In the genomic region with DNA sequence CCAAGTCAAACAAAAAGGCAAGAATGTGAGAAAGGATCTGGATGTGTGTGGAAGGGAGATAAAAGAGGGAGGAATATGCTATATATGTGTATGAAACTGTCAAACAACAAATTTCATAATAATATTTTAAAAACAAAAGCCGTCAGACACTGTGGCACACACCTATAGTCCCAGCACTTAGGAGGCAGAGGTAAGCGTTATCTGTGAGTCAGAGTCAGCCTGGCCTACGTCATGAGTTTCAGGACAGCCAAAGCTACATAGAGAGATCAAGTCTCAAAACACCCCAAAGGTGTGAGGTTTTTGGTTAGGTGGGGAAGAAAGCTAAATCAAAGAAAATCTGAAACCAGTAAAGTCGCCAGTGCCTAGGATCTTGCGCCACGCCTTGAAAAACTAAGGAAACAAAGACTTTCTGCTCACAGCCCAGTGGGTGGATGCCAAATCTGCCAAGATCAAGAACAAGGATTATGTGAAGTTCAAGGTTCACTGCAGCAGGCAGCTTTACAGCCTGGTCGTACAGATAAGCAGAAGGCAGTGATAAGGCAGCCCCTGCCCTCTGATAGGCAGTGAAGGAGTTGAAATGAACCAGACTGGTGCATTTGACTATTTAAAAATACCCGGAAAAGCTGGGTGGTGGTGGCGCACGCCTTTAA, we compare ENCODE assay signal across 10 mouse cellular contexts. TPM values are rescaled to one million over a fixed set of nuclear protein-coding genes. Genes with fewer than 3 reads are reported as not detected.
DNase-seq lines count a peak whose midpoint lies in the region; ATAC-seq and TF ChIP-seq lines count a peak whose summit lies in the region.
"Had no signal": no experiment of that assay in that cellular context is flagged by ENCODE, and none has a peak within 500 bp of the region (broad histone marks: within the 10 kb centered on the region; RNA-seq: fewer than 3 reads in every experiment).

No protein-coding gene starts in this region.

- H3K27ac ChIP-seq in intestine, embryonic 14.5 days (ENCODE audit: low read depth) = peak overlapping the region; percentile 57
- H3K27ac ChIP-seq in liver, postnatal 0 days (ENCODE audit: low read depth) = no peak overlapping the region

- DNase-seq in G1E (ENCODE audit: low spot score) (peak; percentile 45), ZHBTc4 (ENCODE audit: low read depth, low spot score) (peak; percentile 24)
- peak; percentile 59 for DNase-seq in intestine, embryonic 14.5 days (ENCODE audit: low spot score)
- DNase-seq in liver, postnatal 0 days = peak; percentile 28
- DNase-seq in B cell, adult 2 months = no peak
- DNase-seq in urinary bladder, adult 2 months (ENCODE audit: low spot score) = no peak
- DNase-seq in layer of hippocampus, postnatal 36 days = no peak
- DNase-seq: kidney, postnatal 10 days; retina, postnatal 1 day had no signal

- TF ChIP-seq EP300 in liver, postnatal 0 days (IDR thresholded peaks at IDR 0.05; ENCODE audit: low read depth) = peak; percentile 84

- H3K4me1 ChIP-seq in G1E (ENCODE audit: insufficient read depth, low read depth, low read length) = peaks cover 18% of the 10 kb centered on the region
- H3K4me1 ChIP-seq in intestine, embryonic 14.5 days (replicated peaks; ENCODE audit: control insufficient read depth, insufficient read depth, low read length) = no peaks in the 10 kb centered on the region
- no peaks in the 10 kb centered on the region for H3K4me1 ChIP-seq in liver, postnatal 0 days (ENCODE audit: insufficient read depth)

- no peak overlapping the region for H3K4me3 ChIP-seq in G1E (ENCODE audit: low read depth, low read length)
- H3K4me3 ChIP-seq in intestine, embryonic 14.5 days (ENCODE audit: low read depth, low read length) = no peak overlapping the region
- H3K4me3 ChIP-seq in liver, postnatal 0 days (ENCODE audit: low read depth, low read length) = no peak overlapping the region
- H3K4me3 ChIP-seq: erythroblast, embryonic 14.5 days had no signal

- no peak overlapping the region for H3K4me2 ChIP-seq in intestine, embryonic 14.5 days (ENCODE audit: low read length)
- no peak overlapping the region for H3K4me2 ChIP-seq in liver, postnatal 0 days (ENCODE audit: low read depth, low read length)

- no peaks in the 10 kb centered on the region for H3K9me3 ChIP-seq in G1E (replicated peaks)
- H3K9me3 ChIP-seq in intestine, embryonic 14.5 days (ENCODE audit: control insufficient read depth, low read length) = no peaks in the 10 kb centered on the region
- no peaks in the 10 kb centered on the region for H3K9me3 ChIP-seq in liver, postnatal 0 days (ENCODE audit: low read length)

- no peak for TF ChIP-seq CTCF in G1E (IDR thresholded peaks at IDR 0.05; ENCODE audit: low read depth, low read length)
- TF ChIP-seq CTCF in liver, postnatal 0 days (IDR thresholded peaks at IDR 0.05; ENCODE audit: low read depth) = no peak

- 73% methylated on average over 10 of the region's 10 CpGs for WGBS in intestine, embryonic 14.5 days
- WGBS in liver, postnatal 0 days (ENCODE audit: insufficient replicate concordance) = 65% methylated on average over 10 of the region's 10 CpGs

- no peaks in the 10 kb centered on the region for H3K27me3 ChIP-seq in G1E (ENCODE audit: insufficient read depth, low read length)
- no peaks in the 10 kb centered on the region for H3K27me3 ChIP-seq in intestine, embryonic 14.5 days (replicated peaks; ENCODE audit: control insufficient read depth, insufficient read depth, low read length)
- no peaks in the 10 kb centered on the region for H3K27me3 ChIP-seq in liver, postnatal 0 days (ENCODE audit: insufficient read depth, low read length)

- H3K36me3 ChIP-seq in G1E (replicated peaks) = peaks cover 54% of the 10 kb centered on the region
- H3K36me3 ChIP-seq in intestine, embryonic 14.5 days (ENCODE audit: control insufficient read depth, insufficient read depth, low read length) = peaks cover 48% of the 10 kb centered on the region
- H3K36me3 ChIP-seq in liver, postnatal 0 days (replicated peaks; ENCODE audit: insufficient read depth, low read length) = peaks cover 23% of the 10 kb centered on the region

- H3K9ac ChIP-seq in intestine, embryonic 14.5 days (ENCODE audit: low read length) = no peak overlapping the region
- H3K9ac ChIP-seq in liver, postnatal 0 days (replicated peaks) = no peak overlapping the region

- peak; percentile 88 for ATAC-seq in G1E (ENCODE audit: extremely low read depth, insufficient number of reproducible peaks, low FRiP score, poor library complexity, severe bottlenecking)
- ATAC-seq in intestine, embryonic 14.5 days (replicated peaks; ENCODE audit: low FRiP score, low TSS enrichment, low read depth) = peak; percentile 88
- ATAC-seq in liver, postnatal 0 days = peak; percentile 76

RNA-seq across cellular contexts. Expression of gene Npepps, which starts 33.8 kb away (rescaled TPM):
- total RNA-seq in G1E (2014; fragmentation: Nextera tagmentation) (81.3 and 87.9 TPM in 2 replicates), G1E (2017) (50.2 and 53.6 TPM in 2 replicates)
- polyA plus RNA-seq in G1E (2012) = 23.5 and 35.8 TPM in 2 replicates
- polyA plus RNA-seq in intestine, embryonic 14.5 days (2014; fragmentation: Nextera tagmentation; extraction: Ambion mirVana) = 83.1 and 90.0 TPM in 2 replicates
- polyA plus RNA-seq in liver, postnatal 0 days (2015; fragmentation: Nextera tagmentation; extraction: Ambion mirVana) = 11.3 and 16.5 TPM in 2 replicates
- 51.6 and 55.6 TPM in 2 replicates for polyA plus RNA-seq in urinary bladder, adult 2 months (2012; rRNA removed)
- total RNA-seq in layer of hippocampus, postnatal 36 days (2021) = 100 to 1,000 TPM; 150 to 154 TPM

RNA-seq across cellular contexts. Expression of gene Kpnb1, which starts 59.0 kb away (rescaled TPM):
- total RNA-seq in G1E (2014; fragmentation: Nextera tagmentation) = 328 and 346 TPM in 2 replicates
- total RNA-seq in G1E (2017) = 265 and 286 TPM in 2 replicates
- polyA plus RNA-seq in G1E (2012) = 50.5 and 51.3 TPM in 2 replicates
- 79.9 and 86.0 TPM in 2 replicates for polyA plus RNA-seq in intestine, embryonic 14.5 days (2014; fragmentation: Nextera tagmentation; extraction: Ambion mirVana)
- polyA plus RNA-seq in liver, postnatal 0 days (2015; fragmentation: Nextera tagmentation; extraction: Ambion mirVana) = 12.1 and 12.3 TPM in 2 replicates
- polyA plus RNA-seq in urinary bladder, adult 2 months (2012; rRNA removed) = 70.8 and 80.2 TPM in 2 replicates
- total RNA-seq in layer of hippocampus, postnatal 36 days (2021) = 100 to 1,000 TPM; 128 to 132 TPM

Comparison
In these comparisons a context has a peak if more than half of its experiments do, and no peak if none do; other contexts are left out.
1. DNase-seq: peak in G1E (single experiment), ZHBTc4 (single experiment), intestine, embryonic 14.5 days (single experiment) and liver, postnatal 0 days (single experiment); none in B cell, adult 2 months (0 of 2), urinary bladder, adult 2 months (single experiment) and layer of hippocampus, postnatal 36 days (0 of 2).
2. Peak in every context shown above with its lines, with median percentiles within 50 percentile points of each other: ATAC-seq.